Mouse (Mus musculus): ENCODE results near the gene Rspo1.

DNA sequence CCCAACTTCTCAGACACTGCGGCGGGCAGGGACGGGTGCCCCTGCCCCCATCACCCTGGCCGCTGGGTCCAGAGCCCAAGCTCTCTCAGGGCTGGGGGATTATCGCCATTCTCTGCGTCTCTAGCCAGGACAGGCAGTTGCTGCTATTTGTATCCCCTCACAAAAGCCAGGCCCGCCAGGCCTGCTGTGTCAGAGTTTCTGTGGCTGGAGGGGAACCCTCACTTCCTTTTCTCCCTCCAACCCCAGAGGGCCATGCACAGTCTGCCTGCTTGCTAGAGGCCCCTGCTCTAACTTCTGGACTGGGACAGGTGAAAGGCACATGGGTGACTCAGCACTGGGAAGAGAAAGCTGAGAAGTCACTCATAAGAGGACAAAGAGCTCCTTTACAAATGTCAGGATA, 4.1 kb downstream of the Rspo1 start:
- no peak for TF ChIP-seq POLR2A (IDR thresholded peaks at IDR 0.05; ENCODE audit: borderline replicate concordance, extremely low read depth, insufficient read depth, insufficient read length, poor library complexity, severe bottlenecking)
- TF ChIP-seq CTCF (IDR thresholded peaks at IDR 0.05; ENCODE audit: borderline replicate concordance, extremely low read depth, insufficient read depth, insufficient read length): no peak

Measured in brain, embryonic 14.5 days (tissue).